Mouse (Mus musculus) forebrain, embryonic 12.5 days (tissue): ENCODE results near the gene Garnl3. TPM values are rescaled to one million over a fixed set of nuclear protein-coding genes. Genes with fewer than 3 reads are reported as not detected.

ENCODE experiments used
- ATAC-seq: fragments of 200-750 bp; cut with Nextera tagmentation; 2 replicates; pipeline ENCODE4 v1.8.0; 2017; ENCODE audit warnings: moderate TSS enrichment; ENCODE audit not compliant: low FRiP score
- H3K27ac ChIP-seq: fragments of 300-500 bp; sonication (generic); 2 replicates; pipeline ENCODE4 v1.5.1; 2016; ENCODE audit warnings: mild to moderate bottlenecking
- H3K27me3 ChIP-seq: fragments of 300-500 bp; sonication (generic); 2 replicates; pipeline ENCODE4 v1.6.1; 2016; ENCODE audit warnings: mild to moderate bottlenecking
- H3K36me3 ChIP-seq: fragments of 300-500 bp; sonication (generic); replicated peaks from 2 replicates; pipeline ENCODE4 v1.6.1; 2016; ENCODE audit warnings: mild to moderate bottlenecking
- H3K4me1 ChIP-seq: fragments of 300-500 bp; sonication (generic); 2 replicates; pipeline ENCODE4 v1.6.1; 2016
- H3K4me2 ChIP-seq: fragments of 300-500 bp; sonication (generic); 2 replicates; pipeline ENCODE4 v1.6.1; 2016; ENCODE audit warnings: mild to moderate bottlenecking, moderate library complexity
- H3K4me3 ChIP-seq: fragments of 300-500 bp; sonication (generic); replicated peaks from 2 replicates; pipeline ENCODE4 v1.5.1; 2016; ENCODE audit warnings: mild to moderate bottlenecking
- H3K9ac ChIP-seq: fragments of 300-500 bp; sonication (generic); 2 replicates; pipeline ENCODE4 v1.6.1; 2016; ENCODE audit warnings: mild to moderate bottlenecking
- H3K9me3 ChIP-seq: fragments of 300-500 bp; sonication (generic); 2 replicates; pipeline ENCODE4 v1.6.1; 2016
- WGBS: fragments of 180-500 bp; shearing (Covaris S2); methylation state at CpG from one replicate; pipeline ENCODE4 v1.1.7; 2016; 5-methylcytosine and 5-hydroxymethylcytosine counted together
- polyA plus RNA-seq: library from polyadenylated mRNA; unstranded; fragments of >200 nt; fragmentation: Nextera tagmentation; extraction: Ambion mirVana; gene quantifications from 2 replicates; pipeline ENCODE4 v1.2.1, GENCODE M21; 2016

The Garnl3 gene
- polyA plus RNA-seq, 1 experiment from 2014 or later: 14.5 TPM

- H3K9me3 ChIP-seq: no peaks in the 10 kb centered on the region
- no peaks in the 10 kb centered on the region; the same call in 1 of the 2 replicates for H3K36me3 ChIP-seq
- no peak overlapping the region for H3K4me2 ChIP-seq
- 100% methylated on average over 2 of the region's 2 CpGs for WGBS
- no peaks in the 10 kb centered on the region for H3K27me3 ChIP-seq
- no peaks in the 10 kb centered on the region for H3K4me1 ChIP-seq
- ATAC-seq: no peak
- no peak overlapping the region for H3K4me3 ChIP-seq
- H3K27ac ChIP-seq: no peak overlapping the region
- H3K9ac ChIP-seq: no peak overlapping the region
Measured at GRCm38 (mm10) chr2:33143292-33143691, 11.8 kb upstream of the Garnl3 start.

GRCm38 (mm10) chr2:33138491-33138890 is 7.0 kb upstream of the Garnl3 start:
- peaks cover 5% of the 10 kb centered on the region; the same call in 1 of the 2 replicates for H3K27me3 ChIP-seq
- 93% methylated on average over 2 of the region's 2 CpGs for WGBS
- H3K4me1 ChIP-seq: no peaks in the 10 kb centered on the region
- no peak overlapping the region for H3K9ac ChIP-seq
- peaks cover 6% of the 10 kb centered on the region for H3K36me3 ChIP-seq
- no peak overlapping the region for H3K27ac ChIP-seq
- ATAC-seq: no peak
- no peaks in the 10 kb centered on the region for H3K9me3 ChIP-seq
- H3K4me3 ChIP-seq: no peak overlapping the region
- no peak overlapping the region for H3K4me2 ChIP-seq

GRCm38 (mm10) chr2:33137731-33138130 is 6.3 kb upstream of the Garnl3 start:
- Histone ChIP-seq H3K27me3 (peaks cover 10% of the 10 kb centered on the region), H3K4me1 (no peaks in the 10 kb centered on the region), H3K36me3 (peaks cover 6% of the 10 kb centered on the region), H3K9ac (no peak overlapping the region), H3K4me2 (no peak overlapping the region), H3K9me3 (no peaks in the 10 kb centered on the region), H3K27ac (no peak overlapping the region), H3K4me3 (no peak overlapping the region)
- no peak for ATAC-seq
- WGBS: 90% methylated on average over 4 of the region's 4 CpGs

- no peaks in the 10 kb centered on the region for H3K9me3 ChIP-seq
- no peak overlapping the region for H3K27ac ChIP-seq
- H3K36me3 ChIP-seq: peaks cover 6% of the 10 kb centered on the region
- ATAC-seq: no peak
- H3K4me2 ChIP-seq: no peak overlapping the region
- no peak overlapping the region for H3K4me3 ChIP-seq
- WGBS: 95% methylated on average over 9 of the region's 9 CpGs
- no peak overlapping the region for H3K9ac ChIP-seq
- H3K27me3 ChIP-seq: peaks cover 15% of the 10 kb centered on the region
- H3K4me1 ChIP-seq: no peaks in the 10 kb centered on the region
Measured at GRCm38 (mm10) chr2:33137244-33137643, 5.8 kb upstream of the Garnl3 start.

- peaks cover 5% of the 10 kb centered on the region for H3K4me1 ChIP-seq
- WGBS: 92% methylated on average over 6 of the region's 6 CpGs
- no peak for ATAC-seq
- H3K36me3 ChIP-seq: peaks cover 6% of the 10 kb centered on the region
- H3K4me3 ChIP-seq: no peak overlapping the region
- no peak overlapping the region for H3K4me2 ChIP-seq
- H3K9ac ChIP-seq: no peak overlapping the region
- peaks cover 24% of the 10 kb centered on the region for H3K27me3 ChIP-seq
- no peak overlapping the region for H3K27ac ChIP-seq
- H3K9me3 ChIP-seq: no peaks in the 10 kb centered on the region
Measured at GRCm38 (mm10) chr2:33136366-33136765, 4.9 kb upstream of the Garnl3 start.

- Histone ChIP-seq H3K4me2 (no peak overlapping the region), H3K9ac (no peak overlapping the region), H3K27me3 (peaks cover 24% of the 10 kb centered on the region), H3K4me1 (peaks cover 10% of the 10 kb centered on the region), H3K4me3 (no peak overlapping the region), H3K9me3 (no peaks in the 10 kb centered on the region), H3K36me3 (peaks cover 6% of the 10 kb centered on the region), H3K27ac (no peak overlapping the region)
- WGBS: 79% methylated on average over 7 of the region's 7 CpGs
- no peak for ATAC-seq
Measured at GRCm38 (mm10) chr2:33134766-33135490, 3.5 kb upstream of the Garnl3 start.

- ATAC-seq: no peak
- H3K4me2 ChIP-seq: no peak overlapping the region
- peaks cover 35% of the 10 kb centered on the region for H3K27me3 ChIP-seq
- H3K9ac ChIP-seq: no peak overlapping the region
- H3K36me3 ChIP-seq: peaks cover 4% of the 10 kb centered on the region
- H3K27ac ChIP-seq: no peak overlapping the region
- H3K4me1 ChIP-seq: peaks cover 19% of the 10 kb centered on the region
- WGBS: 3% methylated on average over 7 of the region's 7 CpGs
- H3K4me3 ChIP-seq: no peak overlapping the region
- no peaks in the 10 kb centered on the region for H3K9me3 ChIP-seq
Measured at GRCm38 (mm10) chr2:33132306-33132705, 852 bp upstream of the Garnl3 start.

GRCm38 (mm10) chr2:33130526-33131483 is 649 bp downstream of the Garnl3 start:
- under 1% methylated on average over 45 of the region's 55 CpGs for WGBS
- ATAC-seq: peak; percentile 89
- H3K9ac ChIP-seq: peak overlapping the region; percentile 81
- no peaks in the 10 kb centered on the region for H3K36me3 ChIP-seq
- peak overlapping the region; percentile 98 for H3K4me2 ChIP-seq
- H3K4me3 ChIP-seq: peak overlapping the region; percentile 70
- H3K27ac ChIP-seq: no peak overlapping the region
- H3K27me3 ChIP-seq: peaks cover 35% of the 10 kb centered on the region
- H3K4me1 ChIP-seq: peaks cover 19% of the 10 kb centered on the region
- H3K9me3 ChIP-seq: no peaks in the 10 kb centered on the region

GRCm38 (mm10) chr2:33130141-33130525 is 1.3 kb downstream of the Garnl3 start:
- peaks cover 19% of the 10 kb centered on the region for H3K4me1 ChIP-seq
- peaks cover 35% of the 10 kb centered on the region for H3K27me3 ChIP-seq
- WGBS: under 1% methylated on average over 33 of the region's 33 CpGs
- H3K36me3 ChIP-seq: no peaks in the 10 kb centered on the region
- no peak overlapping the region for H3K27ac ChIP-seq
- peak overlapping the region; percentile 98 for H3K4me2 ChIP-seq
- H3K9ac ChIP-seq: peak overlapping the region; percentile 81
- peak overlapping the region; percentile 70 for H3K4me3 ChIP-seq
- H3K9me3 ChIP-seq: no peaks in the 10 kb centered on the region
- ATAC-seq: peak; percentile 59

GRCm38 (mm10) chr2:33129696-33130095 is 1.8 kb downstream of the Garnl3 start:
- ATAC-seq: no peak
- no peaks in the 10 kb centered on the region for H3K9me3 ChIP-seq
- H3K4me3 ChIP-seq: peak overlapping the region; percentile 70
- WGBS: 3% methylated on average over 10 of the region's 10 CpGs
- peaks cover 19% of the 10 kb centered on the region for H3K4me1 ChIP-seq
- peak overlapping the region; percentile 81 for H3K9ac ChIP-seq
- peaks cover 35% of the 10 kb centered on the region for H3K27me3 ChIP-seq
- H3K36me3 ChIP-seq: no peaks in the 10 kb centered on the region
- H3K4me2 ChIP-seq: peak overlapping the region; percentile 98
- H3K27ac ChIP-seq: no peak overlapping the region

- Histone ChIP-seq H3K27me3 (peaks cover 34% of the 10 kb centered on the region), H3K4me1 (peaks cover 19% of the 10 kb centered on the region), H3K4me2 (peak overlapping the region; percentile 98), H3K9ac (no peak overlapping the region), H3K4me3 (no peak overlapping the region), H3K27ac (no peak overlapping the region), H3K36me3 (no peaks in the 10 kb centered on the region), H3K9me3 (no peaks in the 10 kb centered on the region)
- 70% methylated on average over 2 of the region's 2 CpGs for WGBS
- no peak for ATAC-seq
Measured at GRCm38 (mm10) chr2:33129005-33129404, 2.4 kb downstream of the Garnl3 start.

- H3K27ac ChIP-seq: no peak overlapping the region
- H3K9me3 ChIP-seq: no peaks in the 10 kb centered on the region
- WGBS: 74% methylated on average over 2 of the region's 2 CpGs
- H3K4me3 ChIP-seq: no peak overlapping the region
- H3K9ac ChIP-seq: no peak overlapping the region
- H3K36me3 ChIP-seq: no peaks in the 10 kb centered on the region
- H3K4me1 ChIP-seq: peaks cover 19% of the 10 kb centered on the region
- peaks cover 20% of the 10 kb centered on the region for H3K27me3 ChIP-seq
- H3K4me2 ChIP-seq: no peak overlapping the region
- ATAC-seq: no peak
Measured at GRCm38 (mm10) chr2:33127271-33127670, 4.2 kb downstream of the Garnl3 start.
